Mouse (Mus musculus) heart, embryonic 10.5 days (tissue): ENCODE measurements around the gene Mfsd10. TPM values are rescaled to one million over a fixed set of nuclear protein-coding genes. Genes with fewer than 3 reads are reported as not detected.
A peak's percentile ranks its signal among the peaks of the same experiment; 100 is the strongest.
"Not testable (repeated sequence)": the region's sequence is repeated elsewhere in the genome, so short reads cannot be mapped to it uniquely, and the experiment has no call there.

Experiments used
- DNase-seq: peaks from one replicate; pipeline ENCODE4 v3.0.0-alpha.2; 2017; ENCODE audit warnings: low spot score
- H3K27ac ChIP-seq: fragments of 300-500 bp; sonication (generic); 2 replicates; pipeline ENCODE4 v1.5.1; 2016; ENCODE audit warnings: mild to moderate bottlenecking
- H3K27me3 ChIP-seq: fragments of 300-500 bp; sonication (generic); 2 replicates; pipeline ENCODE4 v1.6.1; 2016; ENCODE audit warnings: mild to moderate bottlenecking; ENCODE audit not compliant: poor library complexity, insufficient read depth, severe bottlenecking
- H3K36me3 ChIP-seq: fragments of 300-500 bp; sonication (generic); 2 replicates; pipeline ENCODE4 v1.6.1; 2016; ENCODE audit warnings: mild to moderate bottlenecking, moderate library complexity
- H3K4me1 ChIP-seq: fragments of 300-500 bp; sonication (generic); 2 replicates; pipeline ENCODE4 v1.6.1; 2016; ENCODE audit warnings: mild to moderate bottlenecking
- H3K4me3 ChIP-seq: fragments of 300-500 bp; sonication (generic); 2 replicates; pipeline ENCODE4 v1.5.1; 2016; ENCODE audit warnings: mild to moderate bottlenecking, moderate library complexity
- H3K9me3 ChIP-seq: fragments of 300-500 bp; sonication (generic); 2 replicates; pipeline ENCODE4 v1.6.1; 2016; ENCODE audit warnings: mild to moderate bottlenecking, moderate library complexity
- whole genome bisulfite sequencing: fragments of 180-500 bp; shearing (Covaris S2); methylation state at CpG from one replicate; pipeline ENCODE4 v1.1.7; 2016; 5-methylcytosine and 5-hydroxymethylcytosine counted together
- polyA plus RNA-seq: library from polyadenylated mRNA; unstranded; fragments of >200 nt; fragmentation: Nextera tagmentation; extraction: Ambion mirVana; gene quantifications from 2 replicates; pipeline ENCODE4 v1.2.1, GENCODE M21; 2016

Gene Mfsd10
- polyA plus RNA-seq, 1 experiment from 2014 or later, result 105 TPM

DNA sequence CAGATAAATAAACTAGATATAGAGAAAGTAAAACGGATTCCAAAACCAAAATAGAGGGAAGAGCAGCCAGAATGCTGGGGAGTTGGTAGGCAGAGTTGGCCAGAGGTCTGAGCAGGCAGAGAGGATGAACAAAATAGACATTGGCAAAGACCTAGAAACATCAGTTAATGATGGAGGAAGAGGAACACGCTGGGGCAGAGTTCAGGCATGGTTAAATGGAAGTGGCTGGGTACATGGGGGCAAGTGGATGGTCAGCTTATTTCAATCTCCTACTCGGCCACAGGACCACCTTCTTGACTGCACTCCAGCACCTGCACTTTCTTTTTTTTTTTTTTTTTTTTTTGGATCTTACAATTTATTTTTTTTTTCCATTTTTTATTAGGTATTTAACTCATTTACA lies 5.0 kb upstream of the Mfsd10 start:
- no peak overlapping the region for H3K4me3 ChIP-seq
- H3K27me3 ChIP-seq, result no peaks in the 10 kb centered on the region
- no peak for DNase-seq
- peaks cover 89% of the 10 kb centered on the region for H3K36me3 ChIP-seq
- no peaks in the 10 kb centered on the region for H3K9me3 ChIP-seq
- H3K4me1 ChIP-seq, result peaks cover 8% of the 10 kb centered on the region; the same call in 1 of the 2 replicates
- 93% methylated on average over 3 of the region's 3 CpGs for WGBS
- no peak overlapping the region for H3K27ac ChIP-seq

DNA sequence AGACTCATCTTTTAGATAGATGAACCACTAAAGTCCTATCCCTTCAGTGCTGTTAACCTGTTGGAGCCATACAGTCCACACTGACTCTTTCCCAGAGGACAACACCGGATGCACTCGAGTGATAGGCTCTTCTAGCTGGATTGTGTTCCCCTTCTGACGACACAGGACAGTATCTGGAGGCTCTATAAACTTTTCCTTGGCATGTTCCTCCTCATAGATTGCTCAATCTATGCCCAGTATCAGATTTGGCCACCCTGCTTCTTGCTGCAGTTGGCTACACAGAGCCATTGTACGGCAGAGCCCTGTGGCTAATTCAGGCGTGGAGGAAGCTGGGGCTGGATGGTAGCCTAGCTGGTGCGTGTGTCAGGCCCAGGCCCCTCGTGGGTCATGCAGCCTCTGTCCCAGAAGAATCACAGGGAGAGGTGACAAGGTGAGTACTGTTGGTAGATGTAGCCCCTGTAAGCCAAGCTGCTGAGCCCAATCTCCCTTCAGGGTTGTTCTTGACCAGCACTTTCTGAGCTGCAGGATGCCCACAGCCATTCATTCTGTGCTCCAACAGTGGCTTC lies 662 bp upstream of the Mfsd10 start:
- peaks cover 76% of the 10 kb centered on the region for H3K36me3 ChIP-seq
- H3K4me1 ChIP-seq, result peaks cover 28% of the 10 kb centered on the region
- no peak for DNase-seq
- no peaks in the 10 kb centered on the region for H3K27me3 ChIP-seq
- 76% methylated on average over 7 of the region's 7 CpGs for WGBS
- H3K9me3 ChIP-seq, result no peaks in the 10 kb centered on the region
- peak overlapping the region; percentile 73; the same call in 1 of the 2 replicates for H3K4me3 ChIP-seq
- peak overlapping the region; percentile 89 for H3K27ac ChIP-seq

DNA sequence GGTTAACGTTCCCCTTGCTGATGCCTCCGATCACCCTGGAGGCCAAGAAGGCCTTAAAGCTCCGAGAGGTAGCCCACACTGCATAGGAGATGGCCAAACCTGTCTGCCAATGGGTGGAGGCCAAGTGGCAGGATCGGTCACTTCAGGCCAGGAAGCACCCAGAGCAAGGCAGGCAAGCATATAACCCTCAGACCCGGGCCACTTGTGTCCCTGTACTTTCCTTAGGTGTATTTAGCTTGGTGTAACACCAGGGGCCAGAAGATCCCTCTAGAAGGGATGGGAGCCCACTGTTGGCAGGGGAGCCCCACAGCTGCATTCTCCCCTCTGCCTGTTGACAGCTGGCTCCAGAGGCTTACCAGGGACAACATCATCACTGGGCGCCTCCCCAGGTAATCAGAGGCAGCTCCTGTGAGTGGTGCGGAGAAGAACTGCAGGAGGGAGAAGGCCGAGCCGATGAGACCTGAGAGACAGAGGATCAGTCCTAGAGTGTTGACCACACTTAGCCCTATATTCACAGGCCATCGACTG lies 1.3 kb downstream of the Mfsd10 start:
- no peak for DNase-seq
- Histone ChIP-seq H3K27me3 (no peaks in the 10 kb centered on the region), H3K4me3 (peak overlapping the region; percentile 73), H3K36me3 (peaks cover 81% of the 10 kb centered on the region), H3K27ac (peak overlapping the region; percentile 56; the same call in 1 of the 2 replicates), H3K9me3 (no peaks in the 10 kb centered on the region), H3K4me1 (peaks cover 28% of the 10 kb centered on the region)
- 49% methylated on average over 10 of the region's 10 CpGs for WGBS

DNA sequence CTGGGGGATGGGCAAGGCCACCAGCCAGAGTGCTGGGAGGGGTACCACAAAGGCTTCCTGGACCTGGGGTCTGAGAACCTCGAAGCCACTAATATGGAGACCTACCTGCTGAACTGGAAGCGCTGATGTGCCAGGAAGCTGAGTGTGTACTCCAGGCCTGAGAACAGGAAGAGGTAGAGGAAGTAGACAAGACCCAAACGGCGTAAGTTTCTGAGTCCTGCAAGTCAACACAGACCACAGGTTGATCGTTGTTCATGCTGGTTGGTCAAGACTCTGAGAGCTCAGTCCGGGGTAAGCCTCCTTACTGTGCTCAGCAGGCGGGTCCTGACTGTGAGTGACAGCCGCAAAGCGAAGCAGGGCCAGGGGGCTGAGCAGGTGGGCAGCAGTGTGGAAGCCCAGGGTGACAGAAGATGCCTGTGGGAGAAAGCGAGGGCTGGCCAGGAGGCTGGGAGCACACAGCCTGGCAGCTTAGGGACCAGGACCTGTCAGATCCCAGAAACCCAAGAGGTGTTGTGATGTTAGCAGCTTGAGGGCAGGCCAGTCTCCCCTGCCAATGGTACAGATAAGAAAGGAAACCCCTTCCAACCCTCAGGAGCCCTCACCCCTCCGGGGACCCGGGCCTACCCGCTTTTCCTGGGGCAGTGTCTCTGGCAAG lies 2.1 kb downstream of the Mfsd10 start:
- H3K27ac ChIP-seq, result no peak overlapping the region; the same call in 1 of the 2 replicates
- H3K36me3 ChIP-seq, result peaks cover 81% of the 10 kb centered on the region
- peaks cover 28% of the 10 kb centered on the region for H3K4me1 ChIP-seq
- no peak for DNase-seq
- H3K4me3 ChIP-seq, result no peak overlapping the region
- no peaks in the 10 kb centered on the region for H3K9me3 ChIP-seq
- 90% methylated on average over 13 of the region's 13 CpGs for WGBS
- H3K27me3 ChIP-seq, result no peaks in the 10 kb centered on the region

DNA sequence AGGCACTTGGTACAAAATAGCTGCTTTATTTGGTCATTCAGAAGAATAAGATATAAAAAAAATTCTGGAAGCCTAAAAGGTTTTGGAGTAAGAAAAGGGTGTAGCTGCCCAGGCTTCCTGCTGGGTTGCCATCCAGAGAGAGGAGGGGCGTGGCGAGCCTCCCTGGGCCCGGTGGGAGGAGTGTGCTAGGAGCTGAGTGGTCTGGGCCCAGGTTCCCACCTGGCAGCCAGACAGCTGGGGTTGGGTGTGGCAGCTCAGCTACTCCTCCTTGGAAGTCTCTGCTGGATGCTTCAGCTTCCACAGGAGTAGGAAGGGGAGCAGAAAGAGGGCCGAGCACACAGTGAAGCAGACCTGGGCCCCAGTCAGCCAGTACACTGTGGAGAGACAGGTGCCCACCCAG lies 3.4 kb downstream of the Mfsd10 start:
- H3K9me3 ChIP-seq, result no peaks in the 10 kb centered on the region
- no peaks in the 10 kb centered on the region for H3K27me3 ChIP-seq
- WGBS, result 68% methylated on average over 4 of the region's 4 CpGs
- no peak for DNase-seq
- H3K4me1 ChIP-seq, result peaks cover 28% of the 10 kb centered on the region
- H3K36me3 ChIP-seq, result peaks cover 81% of the 10 kb centered on the region
- no peak overlapping the region for H3K27ac ChIP-seq
- no peak overlapping the region for H3K4me3 ChIP-seq

DNA sequence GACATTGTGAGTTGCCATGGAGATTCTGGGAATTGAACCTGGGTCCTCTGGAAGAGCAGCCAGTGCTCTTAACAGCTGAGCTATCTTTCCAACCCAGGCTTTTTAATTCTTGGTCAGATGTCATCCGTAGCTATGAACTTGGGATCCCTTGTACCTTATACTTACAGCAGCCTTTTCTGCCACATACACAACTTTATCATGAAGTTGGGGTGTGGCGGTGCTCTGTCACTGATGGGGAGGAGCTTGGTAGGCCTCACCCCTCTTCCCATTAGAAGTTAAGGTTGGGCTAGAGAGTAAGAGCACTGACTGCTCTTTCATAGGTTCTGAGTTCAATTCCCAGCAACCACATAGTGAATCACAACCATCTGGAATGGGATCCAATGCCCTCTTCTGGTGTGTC lies 4.0 kb downstream of the Mfsd10 start:
- peaks cover 81% of the 10 kb centered on the region for H3K36me3 ChIP-seq
- 83% methylated on average over 2 of the region's 2 CpGs for WGBS

DNA sequence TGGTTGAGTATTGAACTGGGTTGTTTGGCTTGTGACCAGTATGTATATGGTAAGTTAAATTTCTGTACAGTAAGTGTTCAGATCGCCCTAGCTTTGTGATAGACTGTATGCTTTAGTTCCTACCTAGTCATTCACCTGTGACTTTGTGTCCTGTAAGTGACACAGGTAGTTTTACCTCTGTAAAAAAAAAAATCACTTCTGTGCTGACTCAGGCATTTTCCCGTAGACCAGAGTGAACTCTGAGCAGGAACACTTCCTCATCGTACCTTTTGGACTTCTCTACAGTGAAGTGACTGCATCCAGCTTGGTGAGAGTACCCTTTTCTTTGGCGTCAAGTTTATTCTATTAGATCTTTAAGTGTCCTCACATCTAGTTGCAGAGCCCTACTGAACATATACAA lies 27.0 kb downstream of the Mfsd10 start:
- Histone ChIP-seq H3K27me3 (no peaks in the 10 kb centered on the region), H3K4me1 (peaks cover 4% of the 10 kb centered on the region; the same call in 1 of the 2 replicates), H3K27ac (no peak overlapping the region), H3K4me3 (no peak overlapping the region), H3K9me3 (no peaks in the 10 kb centered on the region), H3K36me3 (peaks cover 85% of the 10 kb centered on the region)
- no peak for DNase-seq
- WGBS, result 92% methylated on average over 4 of the region's 4 CpGs

More for the DNA sequence above, 4.0 kb downstream of the Mfsd10 start:
- no peak for DNase-seq
- no peak overlapping the region for H3K4me3 ChIP-seq
- no peaks in the 10 kb centered on the region for H3K27me3 ChIP-seq
- no peak overlapping the region for H3K27ac ChIP-seq
- H3K4me1 ChIP-seq, result peaks cover 28% of the 10 kb centered on the region
- no peaks in the 10 kb centered on the region for H3K9me3 ChIP-seq

DNA sequence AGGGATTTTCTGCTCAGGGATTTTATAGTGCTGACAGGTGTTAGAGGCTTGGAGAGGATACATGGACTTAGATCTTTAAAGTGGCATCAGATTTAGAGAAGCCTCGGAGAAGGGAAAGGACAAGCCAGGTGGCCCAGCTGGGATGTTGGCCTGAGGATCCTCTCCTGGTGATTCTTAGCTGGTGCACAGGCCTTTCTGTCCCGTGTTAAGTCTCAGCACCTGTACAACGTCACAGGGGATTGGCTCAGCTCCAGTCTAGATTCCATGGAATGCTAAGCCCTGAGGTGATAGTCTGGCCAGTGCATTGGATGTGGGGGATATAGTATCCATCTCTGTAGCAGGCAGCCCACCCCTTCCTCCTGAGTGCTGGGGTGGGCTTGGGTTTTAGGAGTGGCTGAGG lies 28.8 kb downstream of the Mfsd10 start:
- no peak overlapping the region for H3K4me3 ChIP-seq
- H3K9me3 ChIP-seq, result no peaks in the 10 kb centered on the region
- H3K4me1 ChIP-seq, result peaks cover 4% of the 10 kb centered on the region; the same call in 1 of the 2 replicates
- peaks cover 75% of the 10 kb centered on the region for H3K36me3 ChIP-seq
- DNase-seq, result no peak
- 61% methylated on average over 3 of the region's 3 CpGs for WGBS
- no peaks in the 10 kb centered on the region for H3K27me3 ChIP-seq
- H3K27ac ChIP-seq, result no peak overlapping the region

DNA sequence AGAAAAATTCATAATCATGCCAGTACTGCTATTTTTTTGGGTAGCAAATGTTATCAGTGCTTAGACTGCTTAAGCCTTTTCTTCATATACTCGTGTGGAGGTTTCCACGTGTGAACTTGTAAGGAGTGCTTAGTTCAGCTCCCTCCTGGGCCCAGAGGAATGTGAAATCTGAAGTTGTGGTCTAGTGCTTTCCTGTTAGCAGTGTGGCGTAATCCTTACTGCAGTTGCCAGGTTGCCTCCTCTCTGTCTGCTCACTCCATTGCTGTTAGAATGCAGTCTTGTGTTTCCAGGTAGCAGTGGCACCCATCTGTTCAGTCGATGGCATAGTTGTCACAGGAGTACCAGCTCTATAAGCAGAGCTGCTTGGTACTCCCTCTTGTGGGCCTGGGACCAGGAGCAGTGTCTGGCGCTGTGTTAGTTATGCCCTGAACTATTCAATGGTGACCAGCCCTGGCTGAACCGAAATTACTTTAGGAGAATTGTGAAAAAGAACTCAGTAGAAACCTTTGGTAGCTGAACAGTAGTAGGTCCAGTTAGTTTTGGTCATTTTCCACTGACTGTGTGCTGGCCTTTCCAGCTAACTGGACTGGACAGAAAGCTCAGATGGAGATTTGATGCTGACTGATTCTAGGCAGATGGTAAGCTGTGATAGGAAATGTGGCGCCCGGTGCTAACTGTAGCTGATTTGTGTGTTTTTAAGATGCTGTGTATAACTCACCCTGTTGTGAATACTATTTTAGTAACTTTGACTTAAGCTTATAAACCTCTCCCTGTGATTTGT lies 29.7 kb downstream of the Mfsd10 start:
- H3K4me1 ChIP-seq, result peaks cover 4% of the 10 kb centered on the region; the same call in 1 of the 2 replicates
- no peaks in the 10 kb centered on the region for H3K27me3 ChIP-seq
- H3K36me3 ChIP-seq, result peaks cover 77% of the 10 kb centered on the region
- no peak for DNase-seq
- H3K27ac ChIP-seq, result no peak overlapping the region
- no peaks in the 10 kb centered on the region for H3K9me3 ChIP-seq
- WGBS, result 83% methylated on average over 8 of the region's 8 CpGs
- no peak overlapping the region for H3K4me3 ChIP-seq

DNA sequence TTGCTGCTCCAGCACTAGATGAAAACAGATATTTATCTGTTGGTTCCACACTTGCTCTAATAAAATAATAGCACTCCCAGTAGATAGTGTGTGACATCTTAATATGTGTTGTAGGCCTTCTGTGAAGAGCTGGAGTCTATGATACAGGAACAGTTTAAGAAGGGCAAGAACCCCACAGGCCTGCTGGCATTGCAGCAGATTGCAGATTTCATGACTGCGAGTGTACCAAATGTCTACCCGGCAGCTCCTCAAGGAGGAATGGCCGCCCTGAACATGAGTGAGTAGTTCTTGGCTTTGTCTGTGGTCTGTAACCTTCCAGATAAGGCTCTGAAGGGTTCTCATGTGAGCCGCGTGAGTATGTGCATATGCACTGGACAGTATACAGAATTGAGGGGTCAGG lies 32.4 kb downstream of the Mfsd10 start:
- H3K4me3 ChIP-seq, result no peak overlapping the region
- peaks cover 4% of the 10 kb centered on the region; the same call in 1 of the 2 replicates for H3K4me1 ChIP-seq
- H3K9me3 ChIP-seq, result no peaks in the 10 kb centered on the region
- 92% methylated on average over 5 of the region's 5 CpGs for WGBS
- no peak for DNase-seq
- no peaks in the 10 kb centered on the region for H3K27me3 ChIP-seq
- H3K27ac ChIP-seq, result no peak overlapping the region
- peaks cover 67% of the 10 kb centered on the region for H3K36me3 ChIP-seq

DNA sequence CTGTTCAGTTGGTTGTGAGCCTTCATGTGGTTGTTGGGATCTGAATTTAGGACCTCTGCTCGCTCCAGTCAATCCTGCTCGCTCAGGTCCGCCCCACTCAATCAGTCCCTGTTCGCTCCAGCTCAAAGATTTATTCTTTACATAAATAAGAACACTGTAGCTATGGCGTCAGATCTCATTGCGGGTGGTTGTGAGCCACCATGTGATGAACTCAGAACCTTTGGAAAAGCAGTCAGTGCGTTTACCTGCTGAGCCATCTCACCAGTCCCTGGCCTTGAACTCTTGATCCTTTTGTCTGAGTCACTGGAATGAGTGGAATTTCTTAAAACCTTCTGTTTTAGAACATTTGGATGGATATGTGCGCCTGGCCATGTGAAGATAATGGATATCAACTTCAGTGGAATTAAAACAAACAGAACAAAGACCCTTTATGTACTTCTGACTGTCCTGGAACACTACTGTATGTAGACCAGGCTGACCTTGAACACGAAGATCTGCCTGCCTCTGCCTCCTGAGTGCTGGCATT lies 43.7 kb downstream of the Mfsd10 start:
- Histone ChIP-seq H3K36me3 (peaks cover 21% of the 10 kb centered on the region), H3K4me3 (no peak overlapping the region), H3K27ac (no peak overlapping the region), H3K27me3 (no peaks in the 10 kb centered on the region), H3K9me3 (no peaks in the 10 kb centered on the region), H3K4me1 (peaks cover 14% of the 10 kb centered on the region)
- peak; percentile 61 for DNase-seq
- 92% methylated on average over 9 of the region's 9 CpGs for WGBS

DNA sequence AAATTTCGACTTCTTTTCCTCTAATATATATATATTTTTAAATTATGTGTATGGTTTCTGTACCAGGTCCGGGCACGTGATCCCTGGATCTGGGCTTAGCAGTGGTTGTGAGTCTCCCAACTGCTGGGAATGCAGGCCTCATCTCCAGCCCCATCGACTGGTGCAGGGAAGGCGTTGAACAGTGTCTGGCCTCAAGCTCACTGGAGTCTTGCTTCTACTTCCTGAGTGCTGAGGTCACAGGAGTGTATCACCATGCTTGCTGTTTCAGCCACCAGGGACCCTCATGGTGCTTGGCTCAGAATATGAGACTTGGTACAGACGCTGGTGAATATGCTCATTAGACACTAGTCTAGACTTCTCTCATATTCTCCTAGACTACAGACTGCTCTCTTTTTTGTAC lies 44.3 kb downstream of the Mfsd10 start:
- H3K4me1 ChIP-seq, result peaks cover 14% of the 10 kb centered on the region
- peak; percentile 45 for DNase-seq
- H3K27ac ChIP-seq, result no peak overlapping the region
- no peaks in the 10 kb centered on the region for H3K27me3 ChIP-seq
- 88% methylated on average over 6 of the region's 6 CpGs for WGBS
- no peaks in the 10 kb centered on the region for H3K9me3 ChIP-seq
- peaks cover 16% of the 10 kb centered on the region; the same call in 1 of the 2 replicates for H3K36me3 ChIP-seq
- no peak overlapping the region for H3K4me3 ChIP-seq

DNA sequence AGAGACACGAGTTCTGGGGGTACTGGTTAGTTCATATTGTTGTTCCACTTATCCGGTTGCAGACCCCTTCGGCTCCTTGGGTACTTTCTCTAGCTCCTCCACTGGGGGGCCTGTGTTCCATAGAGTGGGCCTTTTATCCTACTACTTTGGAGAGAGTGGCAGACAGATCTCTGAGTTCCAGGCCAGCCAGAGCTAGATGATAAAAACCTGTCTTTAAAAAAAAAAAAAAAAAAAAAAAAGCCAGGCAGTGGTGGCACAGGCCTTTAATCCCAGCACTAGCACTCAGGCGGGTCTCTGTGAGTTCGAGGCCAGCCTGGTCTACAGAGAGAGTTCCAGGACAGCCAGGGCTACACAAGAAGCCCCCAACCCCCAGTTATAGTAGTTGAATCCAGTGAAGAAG lies 44.8 kb downstream of the Mfsd10 start:
- H3K4me3 ChIP-seq, H3K27ac ChIP-seq, H3K9me3 ChIP-seq, H3K27me3 ChIP-seq: not testable (repeated sequence)
- DNase-seq, result peak; percentile 24
- Histone ChIP-seq H3K36me3 (peaks cover 11% of the 10 kb centered on the region; the same call in 1 of the 2 replicates), H3K4me1 (peaks cover 14% of the 10 kb centered on the region)
- 86% methylated on average over 5 of the region's 5 CpGs for WGBS
